Mouse (Mus musculus): ENCODE data around the gene Celsr1. TPM values are rescaled to one million over a fixed set of nuclear protein-coding genes. Genes with fewer than 3 reads are reported as not detected.

Celsr1 gene
- polyA plus RNA-seq, 1 experiment from 2014 or later = 3.6 TPM

- H3K27ac ChIP-seq = no peak overlapping the region
- H3K36me3 ChIP-seq = no peaks in the 10 kb centered on the region
- WGBS = 82% methylated on average over 12 of the region's 12 CpGs
- no peaks in the 10 kb centered on the region for H3K9me3 ChIP-seq
- H3K4me2 ChIP-seq (replicated peaks) = no peak overlapping the region
- H3K4me1 ChIP-seq = no peaks in the 10 kb centered on the region
- H3K9ac ChIP-seq = 0 out of 2 replicates have a peak overlapping the region, but pooled peaks have one; percentile 8
- no peak overlapping the region for H3K4me3 ChIP-seq
- no peak for ATAC-seq (ENCODE audit: low FRiP score, low read depth)
- no peaks in the 10 kb centered on the region for H3K27me3 ChIP-seq (replicated peaks)
Measured at GRCm38 (mm10) chr15:85851656-85852392, 181.8 kb downstream of the Celsr1 start.

Other genes starting within 250 kb of the Celsr1 start
- gene Cdpf1, start 222.1 kb downstream of the Celsr1 start, polyA plus RNA-seq (2016; fragmentation: Nextera tagmentation; extraction: Ambion mirVana) = 17.7 and 19.0 TPM in 2 replicates
- 0.06 TPM in 2 replicates for gene Pkdrej, start 212.0 kb downstream of the Celsr1 start, polyA plus RNA-seq (2016; fragmentation: Nextera tagmentation; extraction: Ambion mirVana)
- 3.6 and 3.9 TPM in 2 replicates for gene Ttc38, start 201.5 kb downstream of the Celsr1 start, polyA plus RNA-seq (2016; fragmentation: Nextera tagmentation; extraction: Ambion mirVana)
- 24.1 TPM in 2 replicates for gene Gtse1, start 174.0 kb downstream of the Celsr1 start, polyA plus RNA-seq (2016; fragmentation: Nextera tagmentation; extraction: Ambion mirVana)
- gene Trmu, start 154.5 kb downstream of the Celsr1 start, polyA plus RNA-seq (2016; fragmentation: Nextera tagmentation; extraction: Ambion mirVana) = 43.4 and 45.8 TPM in 2 replicates
- gene Gramd4, start 23.9 kb upstream of the Celsr1 start, polyA plus RNA-seq (2016; fragmentation: Nextera tagmentation; extraction: Ambion mirVana) = 29.9 and 33.3 TPM in 2 replicates
- gene Cerk, start 152.4 kb upstream of the Celsr1 start, polyA plus RNA-seq (2016; fragmentation: Nextera tagmentation; extraction: Ambion mirVana) = 31.3 and 33.4 TPM in 2 replicates
- 12.6 and 13.6 TPM in 2 replicates for gene Tbc1d22a, start 180.7 kb upstream of the Celsr1 start, polyA plus RNA-seq (2016; fragmentation: Nextera tagmentation; extraction: Ambion mirVana)